Mouse (Mus musculus) lung, postnatal 0 days (tissue): ENCODE results near the gene Pm20d2.

ENCODE experiments used
- CTCF ChIP-seq: IDR thresholded peaks from 2 replicates; pipeline ENCODE4 v1.5.1; 2016; ENCODE audit warnings: antibody characterized with exemption, mild to moderate bottlenecking
- EP300 ChIP-seq: IDR thresholded peaks from 2 replicates; pipeline ENCODE4 v1.6.1; 2016; ENCODE audit warnings: antibody characterized with exemption, mild to moderate bottlenecking, control low read depth

GRCm38 (mm10) chr4:33224003-33224675 lies 34.6 kb upstream of the Pm20d2 start:
- TF ChIP-seq EP300 (no peak), CTCF (no peak)
